Mouse (Mus musculus): ENCODE measurements around the gene Pcsk5.

Pcsk5 gene

DNA sequence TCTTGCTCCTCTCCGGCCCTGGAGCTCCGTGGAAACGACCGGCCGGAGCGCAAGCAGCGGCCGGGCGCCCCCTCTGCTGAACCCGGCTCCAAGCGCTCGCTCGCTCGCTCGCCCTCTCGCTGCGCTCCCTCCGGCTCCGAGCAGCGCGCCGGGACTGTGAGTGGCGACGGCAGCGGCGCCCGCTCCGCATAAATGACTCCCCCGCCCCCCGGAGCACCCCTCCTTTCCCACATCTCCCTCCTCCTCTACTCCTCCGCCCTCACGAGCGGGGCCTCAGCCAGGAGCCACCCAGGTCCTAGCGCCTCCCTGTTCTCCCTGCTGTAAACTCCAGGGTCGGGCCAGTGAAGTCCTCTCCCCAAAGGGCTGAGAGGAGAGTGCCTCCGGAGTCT is at the start of gene Pcsk5:
Pcsk5 (minus strand) TSS at position 162 of the 389 bp plus-strand sequence.
- peak; percentile 90 for ATAC-seq (ENCODE audit: low TSS enrichment)

DNA sequence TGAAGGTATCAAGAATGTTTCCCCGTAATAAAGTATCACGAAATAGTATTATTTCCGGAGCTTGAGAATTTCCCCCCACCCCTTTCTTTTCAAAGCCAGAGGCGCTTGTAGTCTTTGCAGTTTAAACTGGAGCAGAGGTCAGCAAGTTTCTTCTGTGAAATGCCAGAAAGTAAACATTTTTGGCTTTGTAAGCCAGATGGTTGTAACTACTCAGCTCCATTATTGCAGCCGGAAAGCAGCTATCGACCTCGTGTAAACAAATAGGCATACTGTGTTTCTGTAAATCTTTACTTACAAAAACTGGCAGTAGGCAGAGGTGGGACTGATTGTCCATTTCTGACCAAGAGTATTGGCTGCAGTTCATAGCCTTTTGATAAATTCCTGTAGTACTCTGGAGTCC is 38.4 kb upstream of the Pcsk5 start:
- ATAC-seq (ENCODE audit: low TSS enrichment): no peak

GRCm38 (mm10) chr19:17874388-17874787 is 37.0 kb upstream of the Pcsk5 start:
- no peak for ATAC-seq (ENCODE audit: low TSS enrichment)

DNA sequence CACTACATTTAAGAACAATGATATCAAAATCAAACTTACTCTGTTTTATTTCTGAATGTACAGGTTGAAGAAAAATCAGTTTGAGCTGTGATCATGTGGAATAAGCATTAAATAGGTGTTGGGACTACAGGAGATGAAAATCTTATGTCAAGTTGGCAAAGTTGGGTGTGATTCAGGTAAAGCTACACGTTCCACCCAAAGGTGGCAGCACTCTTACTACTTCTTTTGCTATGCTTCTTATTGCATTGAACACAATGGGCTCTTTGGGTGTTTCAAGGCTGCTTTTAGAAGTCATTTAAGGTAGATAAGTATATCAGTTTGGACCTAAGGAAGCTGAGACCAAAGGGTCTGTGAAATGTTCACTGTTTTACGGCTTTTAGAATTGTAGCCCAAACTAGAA is 36.3 kb upstream of the Pcsk5 start:
- ATAC-seq (ENCODE audit: low TSS enrichment): peak; percentile 67

GRCm38 (mm10) chr19:17866317-17866891 is 29.0 kb upstream of the Pcsk5 start:
- ATAC-seq (ENCODE audit: low TSS enrichment): no peak

DNA sequence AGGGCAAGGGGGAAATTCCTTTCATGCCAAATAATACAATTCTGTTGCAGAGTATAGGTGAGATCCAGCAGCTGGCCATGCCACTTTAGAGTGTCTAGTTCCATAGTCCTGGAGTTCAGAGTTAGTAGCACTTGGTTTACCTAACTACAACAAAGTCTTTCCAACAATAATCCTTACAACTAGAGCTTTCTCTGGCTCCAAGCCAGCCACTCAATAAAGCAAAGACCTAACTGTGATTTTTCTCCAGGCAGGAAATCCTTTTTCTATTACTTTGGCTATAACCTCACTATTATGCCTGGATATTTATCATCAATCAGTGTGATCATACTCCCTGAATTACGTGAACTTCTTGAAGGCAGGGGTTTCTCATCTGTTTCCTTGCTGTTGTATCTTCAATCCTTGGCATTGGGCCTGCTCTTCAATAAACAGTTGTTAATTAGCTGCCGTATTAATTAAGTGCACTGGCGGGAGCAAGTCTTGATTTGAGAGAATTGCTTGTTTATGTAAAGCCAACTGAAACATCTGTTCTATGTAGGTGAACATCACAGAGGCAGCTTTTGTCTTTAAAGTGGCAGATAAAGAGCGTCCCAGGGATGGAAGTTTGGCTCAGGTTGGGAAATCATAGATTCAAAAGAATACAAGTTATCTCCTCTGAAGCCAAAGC is 23.1 kb upstream of the Pcsk5 start:
- no peak for ATAC-seq (ENCODE audit: low TSS enrichment)

GRCm38 (mm10) chr19:17856741-17857140 is 19.3 kb upstream of the Pcsk5 start:
- ATAC-seq (ENCODE audit: low TSS enrichment): peak; percentile 69; the same call in 1 of the 2 replicates

- no peak for ATAC-seq (ENCODE audit: low TSS enrichment)
These were observed 11.0 kb upstream of the Pcsk5 start for GRCm38 (mm10) chr19:17848417-17848816.

- no peak for ATAC-seq (ENCODE audit: low TSS enrichment)
These were observed 8.5 kb upstream of the Pcsk5 start for GRCm38 (mm10) chr19:17845967-17846366.

- no peak for ATAC-seq (ENCODE audit: low TSS enrichment)
These were observed 4.2 kb upstream of the Pcsk5 start for GRCm38 (mm10) chr19:17841586-17841985.

GRCm38 (mm10) chr19:17839856-17840255 is 2.4 kb upstream of the Pcsk5 start:
- no peak for ATAC-seq (ENCODE audit: low TSS enrichment)

DNA sequence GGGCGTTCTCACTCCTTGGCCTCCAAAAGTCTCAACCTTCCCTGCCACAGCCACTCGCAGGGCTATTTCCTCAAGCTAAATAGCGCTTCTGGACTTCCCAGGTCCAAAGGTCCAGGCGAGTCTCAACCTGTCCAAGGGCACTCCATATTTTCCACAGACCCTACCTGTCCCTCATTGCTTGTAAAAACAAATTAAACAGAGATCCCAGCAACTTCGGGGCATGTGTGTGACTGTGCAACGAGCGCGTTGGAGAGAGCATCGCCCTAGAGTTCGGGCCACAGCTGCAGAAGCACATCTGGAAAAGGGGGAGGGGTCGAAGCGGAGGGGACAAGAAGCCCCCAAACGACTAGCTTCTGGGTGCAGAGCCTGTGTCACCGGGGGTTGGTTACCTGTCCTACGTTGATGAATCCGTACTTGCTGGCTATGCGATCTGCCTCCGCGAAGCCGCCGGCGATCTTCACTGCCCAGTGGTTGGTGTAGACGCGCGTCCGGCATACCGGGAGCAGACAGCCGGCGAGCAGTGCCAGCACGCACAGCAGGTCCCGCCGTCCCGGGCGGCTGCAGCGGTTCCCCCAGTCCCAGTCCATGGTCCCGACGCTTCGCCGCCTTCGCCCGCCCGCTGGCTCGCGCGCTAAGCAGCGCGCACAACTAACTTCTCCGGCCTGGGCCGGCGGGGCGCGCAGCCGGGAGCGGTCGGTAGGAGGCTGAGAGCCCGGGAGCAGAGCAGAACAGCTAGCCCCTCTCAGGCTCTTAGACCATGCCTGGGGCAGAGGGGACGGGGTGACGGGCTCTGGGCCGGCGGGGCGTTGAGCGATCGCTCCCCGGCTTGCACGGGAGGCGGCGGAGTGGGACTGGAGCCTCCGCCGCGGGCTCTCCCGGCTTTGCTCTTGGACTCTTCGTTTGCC is 614 bp downstream of the Pcsk5 start:
- ATAC-seq (ENCODE audit: low TSS enrichment): peak; percentile 66

- no peak for ATAC-seq (ENCODE audit: low TSS enrichment)
These were observed 1.5 kb downstream of the Pcsk5 start for GRCm38 (mm10) chr19:17835681-17836565.

GRCm38 (mm10) chr19:17834894-17835293 is 2.5 kb downstream of the Pcsk5 start:
- ATAC-seq (ENCODE audit: low TSS enrichment): no peak

GRCm38 (mm10) chr19:17831376-17831775 is 6.1 kb downstream of the Pcsk5 start:
- ATAC-seq (ENCODE audit: low TSS enrichment): no peak

DNA sequence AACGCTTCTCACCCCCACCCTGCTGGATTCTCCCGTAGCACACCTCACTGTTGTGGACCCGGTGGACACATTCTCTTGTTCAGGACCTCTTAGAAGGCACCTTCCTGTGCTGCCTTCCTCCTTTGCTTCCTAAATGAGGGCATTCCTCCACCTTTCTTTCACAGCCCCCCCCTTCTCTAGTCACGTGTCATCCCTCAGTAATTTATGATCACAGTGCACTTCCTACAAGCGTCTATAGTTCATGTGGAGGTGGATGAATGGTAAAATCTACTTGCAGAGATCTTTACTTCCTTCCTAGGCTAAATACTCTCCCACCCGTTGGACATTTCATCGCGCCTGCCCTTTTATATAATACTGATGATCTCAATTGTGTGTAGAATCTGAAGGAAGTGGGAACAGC is 9.0 kb downstream of the Pcsk5 start:
- ATAC-seq (ENCODE audit: low TSS enrichment): no peak

DNA sequence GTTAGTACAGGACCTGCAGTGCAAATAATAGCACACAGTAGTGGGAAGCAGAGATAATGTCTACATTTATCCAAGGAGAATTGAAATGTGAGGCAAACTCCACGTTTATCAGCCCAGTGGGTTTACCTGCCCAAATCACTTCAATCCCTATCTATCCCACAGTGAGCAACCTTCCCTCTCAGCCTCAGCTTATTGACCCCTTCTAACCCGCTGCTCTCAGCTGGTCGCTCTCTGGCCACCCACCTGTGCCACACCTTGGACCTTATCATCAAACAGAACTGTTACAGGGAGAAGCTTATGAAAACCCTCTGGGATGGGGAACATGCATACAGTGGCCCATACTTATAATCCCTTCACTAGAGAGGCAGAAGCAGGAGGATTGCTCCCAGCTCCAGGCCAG is 10.7 kb downstream of the Pcsk5 start:
- ATAC-seq (ENCODE audit: low TSS enrichment): no peak

- no peak for ATAC-seq (ENCODE audit: low TSS enrichment)
These were observed 17.4 kb downstream of the Pcsk5 start for GRCm38 (mm10) chr19:17820046-17820445.

DNA sequence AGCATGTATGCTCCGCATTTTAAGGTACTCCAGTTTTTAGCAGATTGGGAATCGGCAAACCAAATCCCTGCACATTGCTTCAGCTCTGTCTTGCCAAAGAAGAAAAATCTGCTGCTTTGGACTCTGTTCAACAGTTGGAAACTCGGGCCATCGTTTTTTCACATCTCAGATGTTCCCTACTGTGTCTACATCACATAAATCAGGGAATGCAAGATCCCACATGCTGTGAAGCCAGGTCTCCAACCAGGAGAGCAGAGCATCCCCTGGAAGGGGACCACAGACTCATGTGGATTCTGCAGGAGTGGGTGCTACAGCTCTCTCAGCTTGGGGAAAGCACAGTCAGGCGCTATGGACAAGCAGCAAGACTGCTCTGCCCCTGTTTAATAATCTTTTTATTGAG is 18.4 kb downstream of the Pcsk5 start:
- peak; percentile 95 for ATAC-seq (ENCODE audit: low TSS enrichment)

DNA sequence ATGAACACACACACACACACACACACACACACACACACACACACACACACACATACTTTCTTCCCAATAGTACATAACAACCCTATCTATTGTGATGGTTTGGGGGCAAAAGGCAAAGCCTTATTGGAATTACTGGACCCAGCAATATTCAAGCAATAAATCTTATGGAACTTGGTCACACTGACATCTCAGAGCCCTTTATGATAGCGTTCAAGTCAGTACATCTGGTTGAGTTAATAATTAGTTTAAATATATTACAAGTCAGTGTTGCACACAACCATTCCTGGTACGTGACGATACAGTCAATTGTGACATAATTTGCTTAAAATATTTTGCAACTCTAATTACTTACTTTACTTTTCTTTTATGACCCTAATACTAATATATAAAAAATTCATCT is 22.4 kb downstream of the Pcsk5 start:
- ATAC-seq (ENCODE audit: low TSS enrichment): no peak

- ATAC-seq (ENCODE audit: low TSS enrichment): no peak
These were observed 23.9 kb downstream of the Pcsk5 start for GRCm38 (mm10) chr19:17813449-17813990.
